Mouse (Mus musculus) thymus, adult 2 months (tissue): ENCODE measurements at regions not wholly inside any gene's neighbourhood (a gene's known extent, or its start where the extent isn't known, plus 50 kb on each side); places are given as distances from the start of the nearest gene placed in this dataset.

Source experiments
- DNase-seq: peaks from one replicate; pipeline ENCODE4 v3.0.0; 2021
- H3K27ac ChIP-seq: fragments of 200-500 bp; 2 replicates; pipeline ENCODE4 v1.5.1; 2012; ENCODE audit warnings: low read length, control low read depth; ENCODE audit not compliant: control insufficient read depth, insufficient read depth
- H3K27me3 ChIP-seq: fragments of 200-500 bp; 2 replicates; pipeline ENCODE4 v1.6.1; 2012; ENCODE audit warnings: mild to moderate bottlenecking, low read length, moderate library complexity, mixed read lengths; ENCODE audit not compliant: control insufficient read depth, insufficient read depth
- H3K36me3 ChIP-seq: fragments of 200-500 bp; 2 replicates; pipeline ENCODE4 v1.6.1; 2012; ENCODE audit warnings: mild to moderate bottlenecking, low read length, moderate library complexity; ENCODE audit not compliant: control insufficient read depth, insufficient read depth
- H3K4me1 ChIP-seq: fragments of 200-500 bp; replicated peaks from 2 replicates; pipeline ENCODE4 v1.6.1; 2012; ENCODE audit warnings: low read length; ENCODE audit not compliant: control insufficient read depth, insufficient read depth
- H3K4me3 ChIP-seq: fragments of 200-500 bp; 2 replicates; pipeline ENCODE4 v1.5.1; 2012; ENCODE audit warnings: mild to moderate bottlenecking, low read length, control low read depth, moderate library complexity; ENCODE audit not compliant: control insufficient read depth, insufficient read depth
- CTCF ChIP-seq: fragments of 200-500 bp; IDR thresholded peaks from 2 replicates; pipeline ENCODE4 v1.5.1; 2012; ENCODE audit warnings: mild to moderate bottlenecking, control low read depth, low read length, moderate library complexity, borderline replicate concordance; ENCODE audit not compliant: control insufficient read depth, poor library complexity, insufficient read depth; ENCODE audit errors: extremely low read depth
- POLR2A ChIP-seq: fragments of 200-500 bp; IDR thresholded peaks from 2 replicates; pipeline ENCODE4 v1.6.1; 2012; ENCODE audit warnings: mild to moderate bottlenecking, low read length, control low read depth, moderate library complexity; ENCODE audit not compliant: control insufficient read depth, poor library complexity, insufficient read depth; ENCODE audit errors: extremely low read depth
- WGBS: fragments of 180-500 bp; shearing (Covaris S2); methylation state at CpG from one replicate; pipeline ENCODE4 v1.1.7; 2018; 5-methylcytosine and 5-hydroxymethylcytosine counted together

DNA sequence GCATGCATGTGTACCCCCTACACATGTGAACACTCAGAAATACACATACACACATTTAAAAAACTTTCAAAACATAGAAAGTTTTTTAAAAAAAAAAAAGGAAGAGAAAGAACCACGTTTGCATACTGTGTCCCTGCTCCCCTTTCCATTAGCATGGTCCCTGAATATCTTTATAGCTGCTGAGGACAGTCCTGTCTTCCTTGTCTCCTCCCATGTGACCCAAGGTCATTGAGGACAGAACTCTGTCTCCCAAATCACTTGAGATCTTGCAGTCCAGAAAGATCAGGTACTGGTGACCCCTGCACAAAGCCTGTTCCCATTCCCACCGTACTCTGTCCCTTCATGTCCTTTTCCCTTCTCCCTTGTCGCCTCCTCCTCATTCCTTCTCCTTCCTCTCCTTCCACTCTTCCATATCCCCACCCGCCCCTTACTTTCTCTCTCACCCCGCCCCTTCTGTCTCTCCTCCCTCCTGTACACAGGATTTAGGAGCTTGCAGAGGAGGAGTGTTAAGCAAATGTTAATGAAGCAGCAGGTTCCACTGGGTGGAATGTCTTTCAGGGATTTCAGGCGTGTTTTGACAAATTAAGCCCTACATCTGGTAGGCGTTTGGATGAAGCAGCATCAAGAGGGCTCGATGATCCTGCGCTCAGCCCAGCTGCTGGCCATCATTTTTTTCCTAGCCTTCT, 125.6 kb downstream of the Cxcl12 start:
- Histone ChIP-seq H3K27me3 (no peaks in the 10 kb centered on the region), H3K36me3 (no peaks in the 10 kb centered on the region), H3K4me3 (no peak overlapping the region), H3K27ac (no peak overlapping the region), H3K4me1 (no peaks in the 10 kb centered on the region)
- no peak for DNase-seq
- TF ChIP-seq POLR2A, result no peak
- no peak for TF ChIP-seq CTCF
- 77% methylated on average over 9 of the region's 9 CpGs for WGBS

DNA sequence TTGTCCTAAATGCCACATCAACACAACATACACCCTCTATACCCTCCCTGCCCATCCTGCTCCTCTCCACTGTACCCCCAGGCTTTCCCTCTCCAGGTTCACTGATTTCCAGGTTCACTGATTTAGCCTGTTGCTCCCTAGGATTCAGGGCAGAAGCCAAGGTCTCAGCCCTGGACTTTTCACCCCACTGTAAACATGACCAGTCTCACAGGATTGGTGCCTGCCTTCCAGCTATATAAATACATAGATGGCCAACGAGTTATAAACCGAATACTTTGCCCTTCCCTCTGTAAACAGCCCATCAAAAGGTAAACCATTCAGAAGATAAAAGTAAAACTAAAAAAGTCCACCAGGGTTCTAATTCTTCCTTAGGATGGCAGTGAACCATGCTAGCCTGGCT, 129.6 kb downstream of the Cxcl12 start:
- Histone ChIP-seq H3K27me3 (no peaks in the 10 kb centered on the region), H3K4me1 (no peaks in the 10 kb centered on the region), H3K4me3 (no peak overlapping the region), H3K36me3 (no peaks in the 10 kb centered on the region), H3K27ac (no peak overlapping the region)
- no peak for DNase-seq
- TF ChIP-seq CTCF (no peak), POLR2A (no peak)
- 96% methylated on average over 2 of the region's 2 CpGs for WGBS

DNA sequence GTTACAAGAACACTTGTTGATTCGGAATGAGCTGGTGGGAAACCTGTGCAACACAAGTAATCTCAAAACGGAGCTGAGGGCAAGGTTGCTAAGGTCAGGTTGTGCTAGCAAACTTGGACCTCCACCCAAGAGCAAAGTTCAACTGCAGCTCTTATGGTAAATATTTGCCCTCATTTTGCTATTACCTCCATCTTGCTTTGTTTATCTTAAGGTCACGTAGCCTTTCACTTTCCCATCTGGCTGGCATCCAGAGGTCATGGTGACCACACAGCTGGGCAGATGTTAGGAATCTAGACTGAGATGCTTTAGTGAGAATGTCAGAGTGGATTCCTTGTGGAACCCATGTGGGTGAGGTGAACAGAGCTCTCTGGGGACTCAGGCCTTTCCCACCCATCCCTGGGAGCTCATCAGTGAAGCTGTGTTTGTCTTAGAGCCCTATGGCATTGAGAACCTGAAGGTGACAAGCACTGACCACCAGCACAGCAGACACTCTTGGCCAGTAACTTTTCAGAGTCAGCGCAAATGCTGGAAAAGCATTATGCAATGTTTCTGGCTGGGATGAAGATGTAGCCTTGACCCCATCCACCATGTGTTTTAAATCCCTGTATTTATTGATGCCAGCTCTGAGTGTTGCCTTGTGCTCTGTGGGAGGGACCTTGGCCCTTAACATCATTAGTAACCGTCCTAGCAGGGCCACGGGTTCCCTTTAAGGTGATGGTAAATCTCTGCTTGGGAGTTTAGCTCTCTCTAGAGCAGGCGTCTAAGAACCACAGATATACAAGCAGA, 131.4 kb downstream of the Cxcl12 start:
- Histone ChIP-seq H3K4me3 (no peak overlapping the region), H3K27ac (no peak overlapping the region), H3K36me3 (no peaks in the 10 kb centered on the region), H3K27me3 (no peaks in the 10 kb centered on the region), H3K4me1 (no peaks in the 10 kb centered on the region)
- no peak for DNase-seq
- WGBS, result 88% methylated on average over 7 of the region's 7 CpGs
- TF ChIP-seq CTCF (no peak), POLR2A (no peak)

DNA sequence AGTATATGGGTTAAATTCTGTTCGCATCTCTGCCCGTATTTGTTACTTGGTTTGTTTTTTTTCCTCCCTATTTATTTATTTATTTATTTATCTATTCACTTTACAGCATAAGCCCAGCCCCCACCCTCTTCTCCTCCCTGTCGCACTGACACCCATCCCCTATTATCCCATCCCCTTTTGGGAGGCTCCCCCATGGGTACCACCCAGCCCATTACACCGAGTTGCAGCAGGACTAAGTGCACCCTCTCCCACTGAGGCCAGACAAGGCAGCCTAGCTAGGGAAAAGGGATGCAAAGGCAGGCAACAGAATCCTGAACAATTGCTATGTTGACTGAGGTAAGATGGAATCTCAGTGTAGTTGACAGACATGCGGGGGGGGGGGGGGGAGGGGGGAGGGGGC, 135.0 kb downstream of the Cxcl12 start:
- no peak for DNase-seq
- TF ChIP-seq POLR2A, result no peak
- H3K4me1 ChIP-seq, result no peaks in the 10 kb centered on the region
- no peak overlapping the region for H3K4me3 ChIP-seq
- 74% methylated on average over 5 of the region's 5 CpGs for WGBS
- no peaks in the 10 kb centered on the region for H3K36me3 ChIP-seq
- H3K27me3 ChIP-seq, result no peaks in the 10 kb centered on the region
- no peak overlapping the region for H3K27ac ChIP-seq

DNA sequence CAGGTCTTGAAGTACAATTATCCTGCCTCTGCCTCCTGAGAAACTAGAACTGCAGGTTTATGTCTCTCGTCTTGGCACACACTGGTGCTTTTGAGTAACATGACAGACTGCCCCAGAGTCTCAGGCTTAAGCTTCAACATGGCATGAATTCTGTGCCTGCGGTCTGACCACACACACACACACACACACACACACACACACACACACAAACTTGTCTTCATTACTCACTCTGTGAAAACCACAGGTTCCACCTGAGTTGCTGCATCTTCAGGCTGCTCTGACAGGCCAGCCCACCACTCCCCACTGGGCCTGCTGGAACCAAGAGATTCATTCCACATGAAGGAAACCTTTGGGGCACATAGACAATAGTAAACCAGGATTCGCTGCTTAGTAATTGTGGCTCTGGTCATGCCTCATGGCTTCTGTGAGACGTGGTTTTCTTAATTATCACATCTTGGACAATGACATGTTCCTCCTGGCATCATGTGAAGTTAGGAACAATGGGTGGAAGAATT, 137.5 kb downstream of the Cxcl12 start:
- no peaks in the 10 kb centered on the region for H3K36me3 ChIP-seq
- H3K27ac ChIP-seq, result no peak overlapping the region
- no peak for TF ChIP-seq CTCF
- TF ChIP-seq POLR2A, result no peak
- H3K4me1 ChIP-seq, result no peaks in the 10 kb centered on the region
- no peak overlapping the region for H3K4me3 ChIP-seq
- 70% methylated on average over 4 of the region's 4 CpGs for WGBS
- no peaks in the 10 kb centered on the region for H3K27me3 ChIP-seq
- no peak for DNase-seq

DNA sequence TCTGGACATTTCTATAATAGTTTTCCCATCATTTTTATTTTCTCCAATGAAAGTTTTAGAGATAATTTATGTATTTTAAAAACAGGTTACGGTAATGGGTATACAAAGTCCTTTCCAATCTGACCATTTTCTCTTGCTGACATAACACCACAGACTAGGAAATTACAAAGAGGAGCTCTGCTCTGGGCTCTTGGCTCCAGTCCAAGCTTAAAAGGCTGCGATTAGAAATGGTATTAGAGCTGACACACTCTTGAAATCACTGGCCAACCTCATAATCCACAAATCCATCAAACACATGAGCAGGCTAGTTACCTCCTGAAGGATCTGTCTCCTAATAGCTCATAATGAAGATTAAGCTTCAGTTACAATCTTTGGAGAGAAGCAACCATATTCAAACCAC, 140.3 kb downstream of the Cxcl12 start:
- DNase-seq, result no peak
- no peak overlapping the region for H3K27ac ChIP-seq
- H3K27me3 ChIP-seq, result no peaks in the 10 kb centered on the region
- no peak overlapping the region for H3K4me3 ChIP-seq
- no peak for TF ChIP-seq CTCF
- no peak for TF ChIP-seq POLR2A
- H3K36me3 ChIP-seq, result no peaks in the 10 kb centered on the region
- H3K4me1 ChIP-seq, result no peaks in the 10 kb centered on the region
- WGBS, result 81% methylated on average over 2 of the region's 2 CpGs
